In genomic region chrX:162902040-162902734, GRCm38 (mm10) we compare ENCODE assay signal across 8 mouse cellular contexts. TPM values are rescaled to one million over a fixed set of nuclear protein-coding genes. Genes with fewer than 3 reads are reported as not detected.
DNase-seq lines count a peak whose midpoint lies in the region; ATAC-seq and TF ChIP-seq lines count a peak whose summit lies in the region.

No protein-coding gene starts in this region.

- peak; percentile 22 for DNase-seq in adrenal gland, adult 18-20 months (ENCODE audit: low spot score in 2 of 2)
- peak; percentile 14 for DNase-seq in gastrocnemius, postnatal 10 days
- DNase-seq in left cerebral cortex, postnatal 36 days (ENCODE audit: low spot score in 2 of 2), result peak; percentile 54
- DNase-seq in right cerebral cortex, postnatal 25 days, result peak; percentile 48
- DNase-seq in yolk sac, embryonic 10.5 days (ENCODE audit: low spot score), result peak; percentile 61

- TF ChIP-seq POLR2A in cortical plate, adult 2 months (IDR thresholded peaks at IDR 0.05; ENCODE audit: extremely low read depth, insufficient read depth, low read length), result no peak

- 0 out of 2 replicates have a peak, but pooled peaks cover 2% of the 10 kb centered on the region for H3K27me3 ChIP-seq in intestine, embryonic 15.5 days (replicated peaks)

- H3K27ac ChIP-seq in cortical plate, adult 2 months (ENCODE audit: insufficient read depth, low read length), result peak overlapping the region; percentile 97
- H3K27ac ChIP-seq in intestine, embryonic 15.5 days, result peak overlapping the region; percentile 80

- ATAC-seq in intestine, embryonic 15.5 days, result peak; percentile 87
- peak; percentile 87 for ATAC-seq in megakaryocyte-erythroid progenitor cell, adult 5-6 weeks (replicated peaks; ENCODE audit: low FRiP score, low TSS enrichment, poor library complexity, severe bottlenecking)

- 25% methylated on average over 29 of the region's 29 CpGs for WGBS in intestine, embryonic 15.5 days

- H3K9ac ChIP-seq in intestine, embryonic 15.5 days, result peak overlapping the region; percentile 59

- H3K4me1 ChIP-seq in cortical plate, adult 2 months (ENCODE audit: control insufficient read depth, insufficient read depth, low read length), result no peaks in the 10 kb centered on the region
- no peaks in the 10 kb centered on the region for H3K4me1 ChIP-seq in intestine, embryonic 15.5 days (replicated peaks)

- intact Hi-C loops in left cerebral cortex, postnatal 36 days (cut with DNase I), result no loop called here

- no peak for TF ChIP-seq CTCF in cortical plate, adult 2 months (IDR thresholded peaks at IDR 0.05; ENCODE audit: extremely low read depth, insufficient read depth, low read length)

- H3K4me3 ChIP-seq in cortical plate, adult 2 months (ENCODE audit: insufficient read depth, low read length), result peak overlapping the region; percentile 95
- peak overlapping the region; percentile 54 for H3K4me3 ChIP-seq in intestine, embryonic 15.5 days (replicated peaks)

- H3K9me3 ChIP-seq in intestine, embryonic 15.5 days, result no peaks in the 10 kb centered on the region

- no peaks in the 10 kb centered on the region for H3K36me3 ChIP-seq in intestine, embryonic 15.5 days

- peak overlapping the region; percentile 63 for H3K4me2 ChIP-seq in intestine, embryonic 15.5 days (replicated peaks)

RNA-seq across cellular contexts. Expression of gene Ctps2, which starts 1.1 kb away (rescaled TPM):
- 10 to 100 TPM; 44.2 to 68.2 TPM for total RNA-seq in adrenal gland, adult 18-20 months (2021)
- 94.3 and 115 TPM in 2 replicates for polyA plus RNA-seq in cortical plate, adult 2 months (2012; rRNA removed)
- total RNA-seq in gastrocnemius, postnatal 10 days (2021), result 10 to 100 TPM; 12.9 to 14.3 TPM
- 68.4 and 76.0 TPM in 2 replicates for polyA plus RNA-seq in intestine, embryonic 15.5 days (2015; fragmentation: Nextera tagmentation; extraction: Ambion mirVana)
- total RNA-seq in left cerebral cortex, postnatal 36 days (2021), result 10 to 100 TPM; 52.8 to 60.2 TPM
- total RNA-seq in megakaryocyte-erythroid progenitor cell, adult 5-6 weeks (2014; fragmentation: Nextera tagmentation), result 34.9 and 54.4 TPM in 2 replicates
- total RNA-seq in megakaryocyte-erythroid progenitor cell, adult 5-6 weeks (2017), result 26.4 and 42.6 TPM in 2 replicates

RNA-seq across cellular contexts. Expression of gene Syap1, which starts 13.9 kb away (rescaled TPM):
- total RNA-seq in adrenal gland, adult 18-20 months (2021), result 10 to 100 TPM; 80.0 to 91.6 TPM
- polyA plus RNA-seq in cortical plate, adult 2 months (2012; rRNA removed), result 24.1 and 26.0 TPM in 2 replicates
- 10 to 100 TPM; 32.4 to 34.2 TPM for total RNA-seq in gastrocnemius, postnatal 10 days (2021)
- polyA plus RNA-seq in intestine, embryonic 15.5 days (2015; fragmentation: Nextera tagmentation; extraction: Ambion mirVana), result 31.8 and 37.5 TPM in 2 replicates
- total RNA-seq in left cerebral cortex, postnatal 36 days (2021), result 10 to 100 TPM; 24.1 to 30.4 TPM
- 11.9 and 15.8 TPM in 2 replicates for total RNA-seq in megakaryocyte-erythroid progenitor cell, adult 5-6 weeks (2014; fragmentation: Nextera tagmentation)
- total RNA-seq in megakaryocyte-erythroid progenitor cell, adult 5-6 weeks (2017), result 34.9 and 45.0 TPM in 2 replicates

Comparison
In these comparisons a context has a peak if more than half of its experiments do, and no peak if none do; other contexts are left out.
1. Peak in every context shown above with its lines: DNase-seq, ATAC-seq, H3K4me3 ChIP-seq and H3K27ac ChIP-seq.